Mouse (Mus musculus): Measurements from ENCODE around the gene Arhgap19. TPM values are rescaled to one million over a fixed set of nuclear protein-coding genes. Genes with fewer than 3 reads are reported as not detected.

Arhgap19 gene
- polyA plus RNA-seq, 2 experiments: 21.8 to 29.5 TPM

GRCm38 (mm10) chr19:41836719-41837118 lies 34.9 kb upstream of the Arhgap19 start:
- H3K27ac ChIP-seq: peak overlapping the region; percentile 94
- no peaks in the 10 kb centered on the region for H3K9me3 ChIP-seq (ENCODE audit: control insufficient read depth, low read length)
- H3K4me3 ChIP-seq (ENCODE audit: insufficient read depth in 1 of 2, low read depth in 2 of 2, low read length in 2 of 2): peak overlapping the region in 1 of 2 experiments; percentile 29; a peak in 2 of 4 replicates
- TF ChIP-seq EP300 (IDR thresholded peaks at IDR 0.05; ENCODE audit: low read depth): no peak
- ATAC-seq (ENCODE audit: insufficient read depth) (no peak), DNase-seq (ENCODE audit: low read depth in 3 of 3, low spot score in 3 of 3) (no peak)
- whole genome bisulfite sequencing (ENCODE audit: insufficient replicate concordance): 40% methylated on average over 3 of the region's 3 CpGs
- no peaks in the 10 kb centered on the region for H3K36me3 ChIP-seq (replicated peaks; ENCODE audit: control insufficient read depth, insufficient read depth, low read depth)
- peaks cover 70 to 79% of the 10 kb centered on the region in 2 experiments for H3K4me1 ChIP-seq (replicated peaks; ENCODE audit: control insufficient read depth in 2 of 2, insufficient read depth in 2 of 2, low read length in 1 of 2)
- H3K4me2 ChIP-seq (ENCODE audit: low read depth): peak overlapping the region; percentile 59
- peak overlapping the region; percentile 59 for H3K9ac ChIP-seq (replicated peaks)
- no peaks in the 10 kb centered on the region for H3K27me3 ChIP-seq (ENCODE audit: control insufficient read depth, insufficient read depth, low read length)

GRCm38 (mm10) chr19:41835816-41836215 lies 34.0 kb upstream of the Arhgap19 start:
- peaks cover 67 to 77% of the 10 kb centered on the region in 2 experiments for H3K4me1 ChIP-seq (replicated peaks; ENCODE audit: control insufficient read depth in 2 of 2, insufficient read depth in 2 of 2, low read length in 1 of 2)
- TF ChIP-seq EP300 (IDR thresholded peaks at IDR 0.05; ENCODE audit: low read depth) (peak; percentile 82), CTCF (IDR thresholded peaks at IDR 0.05; ENCODE audit: low read depth) (no peak)
- 0% methylated on average over 6 of the region's 6 CpGs for WGBS (ENCODE audit: insufficient replicate concordance)
- peak overlapping the region; percentile 46 for H3K9ac ChIP-seq (replicated peaks)
- peak overlapping the region; percentile 94 for H3K27ac ChIP-seq
- ATAC-seq (ENCODE audit: insufficient read depth) (peak; percentile 86), DNase-seq (ENCODE audit: low read depth in 3 of 3, low spot score in 3 of 3) (peak; percentile 85 to 88 (median 86))
- no peaks in the 10 kb centered on the region for H3K9me3 ChIP-seq (ENCODE audit: control insufficient read depth, low read length)
- H3K4me3 ChIP-seq (ENCODE audit: insufficient read depth in 1 of 2, low read depth in 2 of 2, low read length in 2 of 2): peak overlapping the region; percentile 10 to 39; a peak in 3 of 4 replicates
- no peaks in the 10 kb centered on the region for H3K27me3 ChIP-seq (ENCODE audit: control insufficient read depth, insufficient read depth, low read length)
- no peaks in the 10 kb centered on the region for H3K36me3 ChIP-seq (replicated peaks; ENCODE audit: control insufficient read depth, insufficient read depth, low read depth)
- peak overlapping the region; percentile 59 for H3K4me2 ChIP-seq (ENCODE audit: low read depth)

GRCm38 (mm10) chr19:41835407-41835806 lies 33.6 kb upstream of the Arhgap19 start:
- no peaks in the 10 kb centered on the region for H3K27me3 ChIP-seq (ENCODE audit: control insufficient read depth, insufficient read depth, low read length)
- peak overlapping the region; percentile 94 for H3K27ac ChIP-seq
- peak overlapping the region in 1 of 2 experiments; percentile 39; a peak in 2 of 4 replicates for H3K4me3 ChIP-seq (ENCODE audit: insufficient read depth in 1 of 2, low read depth in 2 of 2, low read length in 2 of 2)
- 39% methylated on average over 6 of the region's 6 CpGs for WGBS (ENCODE audit: insufficient replicate concordance)
- no peaks in the 10 kb centered on the region for H3K36me3 ChIP-seq (replicated peaks; ENCODE audit: control insufficient read depth, insufficient read depth, low read depth)
- no peak for TF ChIP-seq EP300 (IDR thresholded peaks at IDR 0.05; ENCODE audit: low read depth)
- no peak for TF ChIP-seq CTCF (IDR thresholded peaks at IDR 0.05; ENCODE audit: low read depth)
- ATAC-seq (ENCODE audit: insufficient read depth): no peak
- peak overlapping the region; percentile 59 for H3K4me2 ChIP-seq (ENCODE audit: low read depth)
- no peak for DNase-seq (ENCODE audit: low read depth in 3 of 3, low spot score in 3 of 3)
- H3K9ac ChIP-seq (replicated peaks): peak overlapping the region; percentile 46
- H3K4me1 ChIP-seq (replicated peaks; ENCODE audit: control insufficient read depth in 2 of 2, insufficient read depth in 2 of 2, low read length in 1 of 2): peaks cover 66 to 76% of the 10 kb centered on the region in 2 experiments
- H3K9me3 ChIP-seq (ENCODE audit: control insufficient read depth, low read length): no peaks in the 10 kb centered on the region

- ATAC-seq (ENCODE audit: insufficient read depth) (no peak), DNase-seq (ENCODE audit: low read depth in 3 of 3, low spot score in 3 of 3) (no peak)
- H3K9ac ChIP-seq (replicated peaks): peak overlapping the region; percentile 18; the same call in 1 of the 2 replicates
- H3K27me3 ChIP-seq (ENCODE audit: control insufficient read depth, insufficient read depth, low read length): no peaks in the 10 kb centered on the region
- WGBS (ENCODE audit: insufficient replicate concordance): 42% methylated on average over 13 of the region's 13 CpGs
- H3K4me2 ChIP-seq (ENCODE audit: low read depth): peak overlapping the region; percentile 99
- TF ChIP-seq CTCF (IDR thresholded peaks at IDR 0.05; ENCODE audit: low read depth) (no peak), EP300 (IDR thresholded peaks at IDR 0.05; ENCODE audit: low read depth) (peak; percentile 37; the same call in 1 of the 2 replicates)
- H3K4me3 ChIP-seq (ENCODE audit: insufficient read depth in 1 of 2, low read depth in 2 of 2, low read length in 2 of 2): peak overlapping the region; percentile 12 to 94; a peak in 3 of 4 replicates
- no peaks in the 10 kb centered on the region for H3K9me3 ChIP-seq (ENCODE audit: control insufficient read depth, low read length)
- H3K36me3 ChIP-seq (replicated peaks; ENCODE audit: control insufficient read depth, insufficient read depth, low read depth): no peaks in the 10 kb centered on the region
- H3K4me1 ChIP-seq (replicated peaks; ENCODE audit: control insufficient read depth in 2 of 2, insufficient read depth in 2 of 2, low read length in 1 of 2): peaks cover 51 to 56% of the 10 kb centered on the region in 2 experiments
- H3K27ac ChIP-seq: peak overlapping the region; percentile 14; the same call in 1 of the 2 replicates
Observed at GRCm38 (mm10) chr19:41832501-41833201, 30.8 kb upstream of the Arhgap19 start.

GRCm38 (mm10) chr19:41831718-41832391 lies 30.0 kb upstream of the Arhgap19 start:
- H3K9ac ChIP-seq (replicated peaks): peak overlapping the region; percentile 88
- H3K4me1 ChIP-seq (replicated peaks; ENCODE audit: control insufficient read depth in 2 of 2, insufficient read depth in 2 of 2, low read length in 1 of 2): peaks cover 43 to 48% of the 10 kb centered on the region in 2 experiments
- H3K36me3 ChIP-seq (replicated peaks; ENCODE audit: control insufficient read depth, insufficient read depth, low read depth): no peaks in the 10 kb centered on the region
- 14% methylated on average over 14 of the region's 14 CpGs for WGBS (ENCODE audit: insufficient replicate concordance)
- DNase-seq (ENCODE audit: low read depth in 3 of 3, low spot score in 3 of 3) (no peak), ATAC-seq (ENCODE audit: insufficient read depth) (no peak)
- H3K4me3 ChIP-seq (ENCODE audit: insufficient read depth in 1 of 2, low read depth in 2 of 2, low read length in 2 of 2): peak overlapping the region; percentile 81 to 94
- TF ChIP-seq EP300 (IDR thresholded peaks at IDR 0.05; ENCODE audit: low read depth) (no peak), CTCF (IDR thresholded peaks at IDR 0.05; ENCODE audit: low read depth) (0 out of 2 replicates have a peak, but pooled peaks have one; percentile 19)
- H3K27ac ChIP-seq: peak overlapping the region; percentile 51
- peak overlapping the region; percentile 99 for H3K4me2 ChIP-seq (ENCODE audit: low read depth)
- H3K27me3 ChIP-seq (ENCODE audit: control insufficient read depth, insufficient read depth, low read length): no peaks in the 10 kb centered on the region
- no peaks in the 10 kb centered on the region for H3K9me3 ChIP-seq (ENCODE audit: control insufficient read depth, low read length)

Measured in liver, embryonic 14.5 days (tissue).